Mouse (Mus musculus): ENCODE measurements around the gene Orc4. TPM values are rescaled to one million over a fixed set of nuclear protein-coding genes. Genes with fewer than 3 reads are reported as not detected.
"Not testable (repeated sequence)": the region's sequence is repeated elsewhere in the genome, so short reads cannot be mapped to it uniquely, and the experiment has no call there.

Orc4 gene
- 52.6 and 62.3 TPM in 2 replicates for total RNA-seq (2021)
- long read RNA-seq, experiment 1, full-length matches to known transcripts: 27 of 45 reads
- long read RNA-seq, experiment 1, partial matches to known transcripts: 1 of 45 reads
- long read RNA-seq, experiment 1, other reads (novel, unspliced or antisense): 17 of 45 reads
- long read RNA-seq, experiment 2, full-length matches to known transcripts: 13 of 26 reads
- long read RNA-seq, experiment 2, partial matches to known transcripts: 0 of 26 reads
- long read RNA-seq, experiment 2, other reads (novel, unspliced or antisense): 13 of 26 reads

GRCm38 (mm10) chr2:48950252-48950315 lies at the start of gene Orc4:
Gene Orc4, minus strand, starts transcription at chr2:48950277.
- no peak for DNase-seq

- no peak for DNase-seq
Measured at GRCm38 (mm10) chr2:48990322-48990721, 40.2 kb upstream of the Orc4 start.

GRCm38 (mm10) chr2:48978920-48979319 lies 28.8 kb upstream of the Orc4 start:
- no peak for DNase-seq

- no peak for DNase-seq
Measured at GRCm38 (mm10) chr2:48956591-48956990, 6.5 kb upstream of the Orc4 start.

- no peak for DNase-seq
Measured at GRCm38 (mm10) chr2:48950316-48950880, 321 bp upstream of the Orc4 start.

GRCm38 (mm10) chr2:48949743-48950251 lies 280 bp downstream of the Orc4 start:
- peak; percentile 63 for DNase-seq

GRCm38 (mm10) chr2:48948841-48949584 lies 1.1 kb downstream of the Orc4 start, which contains the start of gene Mbd5:
Gene Mbd5, plus strand, starts transcription at chr2:48949508.
- DNase-seq: peak; percentile 100

GRCm38 (mm10) chr2:48947761-48948160 lies 2.3 kb downstream of the Orc4 start:
- DNase-seq: no peak

GRCm38 (mm10) chr2:48935058-48935457 lies 15.0 kb downstream of the Orc4 start:
- no peak for DNase-seq

GRCm38 (mm10) chr2:48915832-48916231 lies 34.2 kb downstream of the Orc4 start:
- no peak for DNase-seq

- no peak for DNase-seq
Measured at GRCm38 (mm10) chr2:48914185-48914584, 35.9 kb downstream of the Orc4 start.

GRCm38 (mm10) chr2:48908866-48909265 lies 41.2 kb downstream of the Orc4 start:
- DNase-seq: no peak

- DNase-seq: no peak
Measured at GRCm38 (mm10) chr2:48895186-48895585, 54.9 kb downstream of the Orc4 start.

- peak; percentile 52 for DNase-seq
Measured at GRCm38 (mm10) chr2:48885945-48886344, 64.1 kb downstream of the Orc4 start.

GRCm38 (mm10) chr2:48868199-48868913 lies 81.7 kb downstream of the Orc4 start:
- DNase-seq: no peak

- DNase-seq: not testable (repeated sequence)
Measured at GRCm38 (mm10) chr2:48865596-48865995, 84.5 kb downstream of the Orc4 start.

Other genes with a start within 250 kb of the Orc4 start
- 17.3 and 19.9 TPM in 2 replicates for gene Acvr2a, start 136.2 kb downstream of the Orc4 start, total RNA-seq (2021)
- gene Mbd5, start 769 bp downstream of the Orc4 start, total RNA-seq (2021): 41.6 and 46.8 TPM in 2 replicates